Mouse (Mus musculus): ENCODE data around the gene Nedd4. TPM values are rescaled to one million over a fixed set of nuclear protein-coding genes. Genes with fewer than 3 reads are reported as not detected.

Nedd4 gene
- polyA plus RNA-seq, 1 experiment: 1,364 TPM

DNA sequence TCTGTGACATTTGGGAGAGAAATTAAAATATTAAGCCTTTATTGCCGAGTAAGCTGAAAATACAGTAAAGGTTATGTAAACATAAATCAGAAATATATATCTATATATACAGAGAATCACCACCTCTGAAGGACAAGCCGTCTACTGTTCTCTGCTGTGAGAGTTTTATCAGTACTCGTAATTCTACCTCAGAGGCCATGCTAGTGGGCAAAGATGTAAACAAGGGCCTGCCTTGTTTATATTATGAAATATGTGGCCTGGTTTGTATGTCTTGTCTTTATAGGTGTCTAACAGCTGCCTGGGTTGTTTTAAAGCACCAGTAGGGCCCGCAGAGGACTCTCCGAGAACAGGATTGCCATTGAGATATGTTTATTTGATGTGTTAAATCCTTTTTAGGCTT lies 29.8 kb downstream of the Nedd4 start:
- Histone ChIP-seq H3K4me3 (ENCODE audit: insufficient read depth, low read length) (no peak overlapping the region), H3K27ac (ENCODE audit: insufficient read depth, low read length) (0 out of 2 replicates have a peak overlapping the region, but pooled peaks have one; percentile 21), H3K4me1 (ENCODE audit: control insufficient read depth, insufficient read depth, low read length) (peaks cover 10% of the 10 kb centered on the region)
- TF ChIP-seq CTCF (IDR thresholded peaks at IDR 0.05; ENCODE audit: borderline replicate concordance, insufficient read depth, low read length): no peak
- TF ChIP-seq POLR2A (IDR thresholded peaks at IDR 0.05; ENCODE audit: low read depth, low read length): no peak

DNA sequence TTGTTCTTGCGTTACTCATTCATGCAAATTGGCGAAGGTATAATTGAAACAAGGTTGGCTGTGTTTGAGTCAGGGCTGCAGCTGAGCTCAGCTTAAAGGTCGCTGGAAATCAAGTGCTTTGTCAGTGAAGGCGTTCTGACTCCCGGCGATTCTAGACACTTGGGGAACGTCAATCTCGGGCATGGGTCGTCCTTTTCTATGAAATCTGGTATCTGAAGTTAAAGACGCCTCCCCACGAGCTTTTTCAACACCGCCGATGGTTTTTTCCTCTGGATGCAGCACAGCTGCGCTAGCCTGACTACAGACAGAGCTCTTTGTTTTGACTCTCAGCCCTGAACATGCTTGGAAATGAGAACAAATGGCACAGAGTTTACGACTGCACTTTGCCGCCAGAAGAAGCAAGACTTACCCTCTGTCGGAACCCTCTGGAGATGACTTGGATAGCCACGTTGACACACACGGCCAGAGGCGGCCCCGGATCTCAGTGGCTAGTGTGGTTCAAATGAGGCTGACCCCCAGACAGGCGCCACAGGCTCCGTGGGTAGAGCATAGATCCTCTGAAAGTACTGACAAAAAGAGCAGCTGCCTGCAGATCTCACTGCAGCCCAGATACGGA lies 31.0 kb downstream of the Nedd4 start:
- TF ChIP-seq POLR2A (IDR thresholded peaks at IDR 0.05; ENCODE audit: low read depth, low read length) (no peak; the same call in 1 of the 2 replicates), CTCF (IDR thresholded peaks at IDR 0.05; ENCODE audit: borderline replicate concordance, insufficient read depth, low read length) (no peak)
- peaks cover 10% of the 10 kb centered on the region for H3K4me1 ChIP-seq (ENCODE audit: control insufficient read depth, insufficient read depth, low read length)
- peak overlapping the region; percentile 7; the same call in 1 of the 2 replicates for H3K27ac ChIP-seq (ENCODE audit: insufficient read depth, low read length)
- H3K4me3 ChIP-seq (ENCODE audit: insufficient read depth, low read length): no peak overlapping the region

- Histone ChIP-seq H3K4me1 (ENCODE audit: control insufficient read depth, insufficient read depth, low read length) (peaks cover 14% of the 10 kb centered on the region), H3K27ac (ENCODE audit: insufficient read depth, low read length) (no peak overlapping the region)
Measured at GRCm38 (mm10) chr9:72693861-72694260, 31.7 kb downstream of the Nedd4 start.

GRCm38 (mm10) chr9:72696508-72696907 lies 34.4 kb downstream of the Nedd4 start:
- no peak overlapping the region for H3K4me3 ChIP-seq (ENCODE audit: insufficient read depth, low read length)
- TF ChIP-seq POLR2A (IDR thresholded peaks at IDR 0.05; ENCODE audit: low read depth, low read length) (no peak), CTCF (IDR thresholded peaks at IDR 0.05; ENCODE audit: borderline replicate concordance, insufficient read depth, low read length) (no peak)
- H3K4me1 ChIP-seq (ENCODE audit: control insufficient read depth, insufficient read depth, low read length): peaks cover 24% of the 10 kb centered on the region
- no peak overlapping the region for H3K27ac ChIP-seq (ENCODE audit: insufficient read depth, low read length)

More at GRCm38 (mm10) chr9:72693861-72694260, 31.7 kb downstream of the Nedd4 start:
- TF ChIP-seq POLR2A (IDR thresholded peaks at IDR 0.05; ENCODE audit: low read depth, low read length) (no peak), CTCF (IDR thresholded peaks at IDR 0.05; ENCODE audit: borderline replicate concordance, insufficient read depth, low read length) (no peak)
- no peak overlapping the region for H3K4me3 ChIP-seq (ENCODE audit: insufficient read depth, low read length)

DNA sequence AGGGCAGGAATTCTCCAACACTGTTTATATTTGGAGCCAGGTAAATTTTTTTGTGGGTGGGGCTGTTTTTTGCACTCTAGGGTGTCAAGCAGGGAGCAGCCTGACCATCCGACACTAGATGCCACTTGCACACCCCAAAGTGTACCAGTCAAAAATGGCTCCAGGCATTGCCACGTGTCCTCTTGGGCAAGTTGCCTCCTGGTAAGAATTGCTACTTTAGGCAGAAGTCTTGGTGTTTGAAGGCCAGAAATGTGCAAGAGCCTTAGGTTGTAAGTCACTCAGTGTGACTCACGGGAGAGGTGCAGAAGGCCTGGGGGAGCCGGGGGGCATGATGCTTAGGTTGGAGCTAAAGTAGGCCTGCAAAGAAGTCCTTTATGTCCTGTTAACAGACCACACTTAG lies 35.6 kb downstream of the Nedd4 start:
- Histone ChIP-seq H3K27ac (ENCODE audit: insufficient read depth, low read length) (no peak overlapping the region), H3K4me1 (ENCODE audit: control insufficient read depth, insufficient read depth, low read length) (peaks cover 27% of the 10 kb centered on the region), H3K4me3 (ENCODE audit: insufficient read depth, low read length) (no peak overlapping the region)
- TF ChIP-seq CTCF (IDR thresholded peaks at IDR 0.05; ENCODE audit: borderline replicate concordance, insufficient read depth, low read length): no peak
- TF ChIP-seq POLR2A (IDR thresholded peaks at IDR 0.05; ENCODE audit: low read depth, low read length): no peak

GRCm38 (mm10) chr9:72699702-72700101 lies 37.6 kb downstream of the Nedd4 start:
- H3K4me1 ChIP-seq (ENCODE audit: control insufficient read depth, insufficient read depth, low read length): peaks cover 31% of the 10 kb centered on the region
- H3K4me3 ChIP-seq (ENCODE audit: insufficient read depth, low read length): no peak overlapping the region
- peak overlapping the region; percentile 55; the same call in 1 of the 2 replicates for H3K27ac ChIP-seq (ENCODE audit: insufficient read depth, low read length)
- no peak for TF ChIP-seq POLR2A (IDR thresholded peaks at IDR 0.05; ENCODE audit: low read depth, low read length)

GRCm38 (mm10) chr9:72701441-72701840 lies 39.3 kb downstream of the Nedd4 start:
- no peak for TF ChIP-seq POLR2A (IDR thresholded peaks at IDR 0.05; ENCODE audit: low read depth, low read length)
- TF ChIP-seq CTCF (IDR thresholded peaks at IDR 0.05; ENCODE audit: borderline replicate concordance, insufficient read depth, low read length): no peak
- H3K4me3 ChIP-seq (ENCODE audit: insufficient read depth, low read length): no peak overlapping the region
- H3K4me1 ChIP-seq (ENCODE audit: control insufficient read depth, insufficient read depth, low read length): peaks cover 33% of the 10 kb centered on the region
- peak overlapping the region; percentile 51 for H3K27ac ChIP-seq (ENCODE audit: insufficient read depth, low read length)

DNA sequence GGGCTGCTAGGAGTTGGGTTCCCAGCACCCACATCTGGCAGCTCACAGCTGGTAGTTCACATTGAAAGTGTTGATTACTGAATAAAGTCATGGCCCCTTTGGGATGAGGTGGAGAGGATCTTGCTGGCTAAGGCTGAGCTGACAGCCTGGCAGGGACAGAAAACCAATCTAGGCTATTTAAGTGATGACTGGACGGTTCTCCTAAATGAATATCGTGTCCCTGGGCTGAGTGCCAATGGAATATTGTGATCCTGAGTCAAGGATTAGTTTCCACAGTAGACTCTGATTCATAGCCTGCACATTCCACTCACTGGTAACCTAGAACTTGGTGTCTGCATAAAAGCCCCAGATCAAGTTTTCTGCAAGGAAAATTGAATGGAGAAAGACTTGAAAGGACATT lies 39.9 kb downstream of the Nedd4 start:
- H3K4me1 ChIP-seq (ENCODE audit: control insufficient read depth, insufficient read depth, low read length): peaks cover 33% of the 10 kb centered on the region
- TF ChIP-seq POLR2A (IDR thresholded peaks at IDR 0.05; ENCODE audit: low read depth, low read length) (no peak), CTCF (IDR thresholded peaks at IDR 0.05; ENCODE audit: borderline replicate concordance, insufficient read depth, low read length) (no peak)
- H3K27ac ChIP-seq (ENCODE audit: insufficient read depth, low read length): peak overlapping the region; percentile 91
- H3K4me3 ChIP-seq (ENCODE audit: insufficient read depth, low read length): no peak overlapping the region

GRCm38 (mm10) chr9:72703142-72703541 lies 41.0 kb downstream of the Nedd4 start:
- Histone ChIP-seq H3K4me3 (ENCODE audit: insufficient read depth, low read length) (no peak overlapping the region), H3K27ac (ENCODE audit: insufficient read depth, low read length) (peak overlapping the region; percentile 36; the same call in 1 of the 2 replicates), H3K4me1 (ENCODE audit: control insufficient read depth, insufficient read depth, low read length) (peaks cover 33% of the 10 kb centered on the region)
- TF ChIP-seq CTCF (IDR thresholded peaks at IDR 0.05; ENCODE audit: borderline replicate concordance, insufficient read depth, low read length) (no peak), POLR2A (IDR thresholded peaks at IDR 0.05; ENCODE audit: low read depth, low read length) (no peak)

GRCm38 (mm10) chr9:72703754-72704153 lies 41.6 kb downstream of the Nedd4 start:
- Histone ChIP-seq H3K27ac (ENCODE audit: insufficient read depth, low read length) (peak overlapping the region; percentile 39; the same call in 1 of the 2 replicates), H3K4me3 (ENCODE audit: insufficient read depth, low read length) (no peak overlapping the region), H3K4me1 (ENCODE audit: control insufficient read depth, insufficient read depth, low read length) (peaks cover 30% of the 10 kb centered on the region)
- TF ChIP-seq CTCF (IDR thresholded peaks at IDR 0.05; ENCODE audit: borderline replicate concordance, insufficient read depth, low read length) (no peak), POLR2A (IDR thresholded peaks at IDR 0.05; ENCODE audit: low read depth, low read length) (no peak)
